Mouse (Mus musculus) liver, postnatal 0 days (tissue): ENCODE data around the gene Hist1h2ac.

Source experiments
- CTCF ChIP-seq: sonication (generic); IDR thresholded peaks from 2 replicates; pipeline ENCODE4 v1.5.1; 2016; ENCODE audit warnings: antibody characterized with exemption, low read depth
- EP300 ChIP-seq: IDR thresholded peaks from 2 replicates; pipeline ENCODE4 v1.6.1; 2016; ENCODE audit warnings: antibody characterized with exemption, low read depth, mild to moderate bottlenecking

- TF ChIP-seq CTCF (no peak), EP300 (no peak)
These were observed 1.7 kb downstream of the Hist1h2ac start for GRCm38 (mm10) chr13:23681990-23682582.
